Mouse (Mus musculus) midbrain, embryonic 12.5 days (tissue): Measurements from ENCODE around the gene Pitpnm2. TPM values are rescaled to one million over a fixed set of nuclear protein-coding genes. Genes with fewer than 3 reads are reported as not detected.
A peak's percentile ranks its signal among the peaks of the same experiment; 100 is the strongest.

Experiments
- ATAC-seq: fragments of 200-750 bp; cut with Nextera tagmentation; 2 replicates; pipeline ENCODE4 v1.8.0; 2017; ENCODE audit warnings: low read depth, moderate TSS enrichment, moderate library complexity; ENCODE audit not compliant: low FRiP score
- H3K27ac ChIP-seq: fragments of 300-500 bp; sonication (generic); replicated peaks from 2 replicates; pipeline ENCODE4 v1.5.1; 2016; ENCODE audit warnings: mild to moderate bottlenecking
- H3K27me3 ChIP-seq: fragments of 300-500 bp; sonication (generic); 2 replicates; pipeline ENCODE4 v1.6.1; 2016; ENCODE audit warnings: mild to moderate bottlenecking
- H3K36me3 ChIP-seq: fragments of 300-500 bp; sonication (generic); 2 replicates; pipeline ENCODE4 v1.6.1; 2016
- H3K4me1 ChIP-seq: fragments of 300-500 bp; sonication (generic); 2 replicates; pipeline ENCODE4 v1.6.1; 2016
- H3K4me2 ChIP-seq: fragments of 300-500 bp; sonication (generic); replicated peaks from 2 replicates; pipeline ENCODE4 v1.6.1; 2016; ENCODE audit warnings: mild to moderate bottlenecking, moderate library complexity
- H3K4me3 ChIP-seq: fragments of 300-500 bp; sonication (generic); 2 replicates; pipeline ENCODE4 v1.5.1; 2016; ENCODE audit warnings: mild to moderate bottlenecking
- H3K9ac ChIP-seq: fragments of 300-500 bp; sonication (generic); replicated peaks from 2 replicates; pipeline ENCODE4 v1.6.1; 2016; ENCODE audit warnings: mild to moderate bottlenecking, moderate library complexity
- H3K9me3 ChIP-seq: fragments of 300-500 bp; sonication (generic); 2 replicates; pipeline ENCODE4 v1.6.1; 2016; ENCODE audit warnings: mild to moderate bottlenecking
- WGBS: fragments of 180-500 bp; shearing (Covaris S2); methylation state at CpG from one replicate; pipeline ENCODE4 v1.1.7; 2016; 5-methylcytosine and 5-hydroxymethylcytosine counted together
- polyA plus RNA-seq: library from polyadenylated mRNA; unstranded; fragments of >200 nt; fragmentation: Nextera tagmentation; extraction: Ambion mirVana; gene quantifications from 2 replicates; pipeline ENCODE4 v1.2.1, GENCODE M21; 2016

Gene Pitpnm2
- polyA plus RNA-seq, 1 experiment from 2014 or later = 7.2 TPM

GRCm38 (mm10) chr5:124182642-124183041 is 66.9 kb downstream of the Pitpnm2 start:
- no peak overlapping the region for H3K9ac ChIP-seq
- WGBS = 82% methylated on average over 7 of the region's 7 CpGs
- H3K36me3 ChIP-seq = no peaks in the 10 kb centered on the region
- peaks cover 5% of the 10 kb centered on the region; the same call in 1 of the 2 replicates for H3K27me3 ChIP-seq
- H3K27ac ChIP-seq = no peak overlapping the region
- ATAC-seq = no peak
- no peak overlapping the region for H3K4me3 ChIP-seq
- no peaks in the 10 kb centered on the region for H3K9me3 ChIP-seq
- no peak overlapping the region for H3K4me2 ChIP-seq
- H3K4me1 ChIP-seq = peaks cover 47% of the 10 kb centered on the region

DNA sequence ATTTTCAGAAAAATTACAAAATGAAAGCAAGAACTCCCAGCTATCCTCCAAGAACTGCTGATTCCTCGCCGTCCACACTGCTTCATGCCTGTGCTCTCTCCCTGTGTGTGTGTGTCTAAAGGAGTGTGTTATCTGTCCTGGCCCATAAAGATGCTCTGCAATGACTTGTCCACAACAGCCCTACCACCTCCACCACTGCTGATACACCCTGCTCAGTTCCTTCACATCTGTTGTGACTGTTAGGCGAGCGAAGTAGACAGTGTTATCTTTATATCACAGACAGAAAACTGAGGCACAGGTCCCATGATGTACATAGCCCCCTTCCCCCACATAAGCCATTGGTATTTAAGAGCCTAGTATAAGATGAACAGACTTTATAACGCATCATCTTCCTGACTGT is 67.5 kb downstream of the Pitpnm2 start:
- Histone ChIP-seq H3K36me3 (no peaks in the 10 kb centered on the region), H3K9me3 (no peaks in the 10 kb centered on the region), H3K4me2 (no peak overlapping the region), H3K9ac (no peak overlapping the region), H3K27me3 (peaks cover 5% of the 10 kb centered on the region; the same call in 1 of the 2 replicates), H3K4me3 (no peak overlapping the region), H3K4me1 (peaks cover 45% of the 10 kb centered on the region), H3K27ac (no peak overlapping the region)
- ATAC-seq = no peak
- 93% methylated on average over 5 of the region's 5 CpGs for WGBS

DNA sequence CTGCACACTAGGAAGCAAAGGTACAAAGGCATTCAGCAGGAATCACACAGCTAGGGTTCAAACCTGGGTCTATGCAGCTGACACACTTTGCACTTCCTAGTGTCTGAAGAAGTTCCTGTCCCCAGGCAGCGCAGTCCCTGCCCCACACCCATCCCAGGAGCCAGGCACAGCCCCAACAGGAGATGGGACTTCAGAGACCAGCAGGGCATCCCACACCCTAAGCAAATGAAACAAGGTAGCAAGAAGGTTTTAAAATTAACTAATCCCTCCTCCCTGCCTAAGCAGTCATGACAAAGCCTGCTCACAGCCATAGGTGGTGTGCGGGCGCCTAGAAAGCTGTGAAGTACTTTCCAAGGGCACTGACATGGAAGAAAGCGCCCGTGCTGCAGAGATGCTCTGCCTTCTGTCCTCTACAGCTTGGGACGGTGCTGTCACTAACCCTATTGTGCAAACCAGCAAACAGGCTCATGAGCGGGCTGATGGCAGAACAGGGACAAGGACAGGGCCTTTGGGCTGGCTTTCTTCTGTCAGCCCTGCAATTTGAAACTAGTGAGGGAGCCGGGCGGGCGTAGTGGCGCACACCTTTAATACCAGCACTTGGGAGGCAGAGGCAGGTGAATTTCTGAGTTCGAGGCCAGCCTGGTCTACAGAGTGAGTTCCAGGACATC is 68.9 kb downstream of the Pitpnm2 start:
- no peak overlapping the region for H3K4me3 ChIP-seq
- WGBS = 73% methylated on average over 12 of the region's 12 CpGs
- no peaks in the 10 kb centered on the region for H3K36me3 ChIP-seq
- no peak overlapping the region for H3K4me2 ChIP-seq
- no peak for ATAC-seq
- no peaks in the 10 kb centered on the region for H3K27me3 ChIP-seq
- H3K9ac ChIP-seq = no peak overlapping the region
- H3K4me1 ChIP-seq = peaks cover 41% of the 10 kb centered on the region
- no peaks in the 10 kb centered on the region for H3K9me3 ChIP-seq
- H3K27ac ChIP-seq = no peak overlapping the region

DNA sequence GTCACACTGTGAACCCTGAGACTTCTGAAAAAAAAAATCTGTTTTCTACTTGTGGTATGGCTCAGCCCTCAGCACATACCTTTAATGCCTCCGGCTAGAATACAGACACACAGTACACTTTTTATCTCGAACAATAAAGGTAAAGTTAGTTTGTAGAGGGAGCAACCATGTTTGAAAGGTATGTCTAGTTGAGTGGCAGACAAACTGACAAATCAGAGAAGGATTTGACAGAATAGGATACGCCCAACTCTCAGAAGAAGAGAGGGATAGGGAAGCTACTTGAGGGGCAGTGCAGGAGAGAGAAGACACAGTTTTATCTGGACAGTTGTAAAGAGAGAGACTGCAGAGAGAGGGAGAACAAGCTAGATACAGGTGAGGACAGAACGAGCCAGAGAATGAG is 70.1 kb downstream of the Pitpnm2 start:
- no peak overlapping the region for H3K4me3 ChIP-seq
- H3K4me1 ChIP-seq = peaks cover 36% of the 10 kb centered on the region
- no peak for ATAC-seq
- no peak overlapping the region for H3K27ac ChIP-seq
- H3K9ac ChIP-seq = no peak overlapping the region
- no peaks in the 10 kb centered on the region for H3K36me3 ChIP-seq
- no peak overlapping the region for H3K4me2 ChIP-seq
- WGBS = 93% methylated on average over 4 of the region's 4 CpGs
- H3K27me3 ChIP-seq = 0 out of 2 replicates have a peak, but pooled peaks cover 4% of the 10 kb centered on the region
- H3K9me3 ChIP-seq = no peaks in the 10 kb centered on the region

DNA sequence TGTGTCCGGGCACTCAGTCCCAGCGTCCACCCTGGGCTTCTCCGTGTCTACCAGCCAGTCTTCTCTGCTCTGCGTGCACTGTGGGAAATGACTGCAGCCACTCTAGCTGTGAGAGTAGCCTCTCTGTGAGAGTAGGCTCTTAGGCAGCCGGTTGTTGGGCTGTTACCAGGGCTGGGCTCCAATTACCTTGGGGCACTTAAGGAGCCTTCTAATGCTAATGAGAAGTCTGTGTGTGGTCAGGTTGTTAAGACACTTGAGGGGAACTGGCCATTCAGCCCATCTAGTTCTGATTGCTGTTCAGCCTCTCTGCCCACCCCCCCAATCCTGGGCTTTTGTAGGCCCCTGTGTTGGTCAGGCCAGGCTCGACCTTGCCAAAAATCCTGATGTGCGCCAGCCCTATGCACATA is 72.8 kb downstream of the Pitpnm2 start:
- ATAC-seq = peak; percentile 74
- no peaks in the 10 kb centered on the region for H3K36me3 ChIP-seq
- peaks cover 36% of the 10 kb centered on the region for H3K4me1 ChIP-seq
- H3K27me3 ChIP-seq = 0 out of 2 replicates have a peak, but pooled peaks cover 4% of the 10 kb centered on the region
- WGBS = 6% methylated on average over 7 of the region's 7 CpGs
- no peak overlapping the region for H3K9ac ChIP-seq
- peak overlapping the region; percentile 12; the same call in 1 of the 2 replicates for H3K4me2 ChIP-seq
- H3K9me3 ChIP-seq = no peaks in the 10 kb centered on the region
- H3K4me3 ChIP-seq = no peak overlapping the region
- peak overlapping the region; percentile 60 for H3K27ac ChIP-seq

DNA sequence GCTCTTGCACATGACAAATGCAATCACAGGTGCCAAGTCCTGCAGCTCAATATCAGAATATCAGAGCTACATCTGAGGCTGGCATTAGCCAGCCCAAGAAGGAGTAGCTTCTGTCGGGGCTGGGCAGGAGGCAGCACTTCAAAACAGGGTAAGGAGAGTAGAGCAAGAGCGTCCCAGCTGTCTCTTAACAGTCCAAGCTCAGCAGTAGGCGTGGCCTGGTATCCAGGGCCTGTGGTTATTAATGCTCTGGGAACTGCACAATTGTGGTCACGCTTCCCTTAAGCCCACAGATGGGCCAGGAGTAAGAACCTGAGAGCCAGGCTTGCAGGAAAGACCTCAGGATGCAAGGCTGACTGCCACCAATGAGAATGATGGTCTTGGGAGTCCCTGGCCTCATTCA is 74.4 kb downstream of the Pitpnm2 start:
- no peak overlapping the region for H3K4me2 ChIP-seq
- H3K27me3 ChIP-seq = peaks cover 9% of the 10 kb centered on the region; the same call in 1 of the 2 replicates
- no peaks in the 10 kb centered on the region for H3K9me3 ChIP-seq
- H3K9ac ChIP-seq = no peak overlapping the region
- 37% methylated on average over 4 of the region's 4 CpGs for WGBS
- ATAC-seq = peak; percentile 53; the same call in 1 of the 2 replicates
- no peak overlapping the region for H3K4me3 ChIP-seq
- peaks cover 36% of the 10 kb centered on the region for H3K4me1 ChIP-seq
- H3K36me3 ChIP-seq = no peaks in the 10 kb centered on the region
- H3K27ac ChIP-seq = peak overlapping the region; percentile 39

GRCm38 (mm10) chr5:124173012-124173985 is 76.3 kb downstream of the Pitpnm2 start:
- no peak overlapping the region for H3K4me2 ChIP-seq
- H3K9ac ChIP-seq = no peak overlapping the region
- H3K27me3 ChIP-seq = peaks cover 9% of the 10 kb centered on the region
- H3K9me3 ChIP-seq = no peaks in the 10 kb centered on the region
- H3K36me3 ChIP-seq = no peaks in the 10 kb centered on the region
- peaks cover 37% of the 10 kb centered on the region for H3K4me1 ChIP-seq
- 71% methylated on average over 15 of the region's 15 CpGs for WGBS
- H3K27ac ChIP-seq = no peak overlapping the region
- H3K4me3 ChIP-seq = no peak overlapping the region
- ATAC-seq = no peak

- H3K9me3 ChIP-seq = no peaks in the 10 kb centered on the region
- no peak for ATAC-seq
- H3K9ac ChIP-seq = no peak overlapping the region
- H3K27me3 ChIP-seq = peaks cover 9% of the 10 kb centered on the region
- WGBS = 84% methylated on average over 4 of the region's 4 CpGs
- H3K4me2 ChIP-seq = no peak overlapping the region
- H3K36me3 ChIP-seq = no peaks in the 10 kb centered on the region
- H3K4me3 ChIP-seq = no peak overlapping the region
- no peak overlapping the region for H3K27ac ChIP-seq
- peaks cover 43% of the 10 kb centered on the region for H3K4me1 ChIP-seq
Observed at GRCm38 (mm10) chr5:124172246-124172645, 77.3 kb downstream of the Pitpnm2 start.

DNA sequence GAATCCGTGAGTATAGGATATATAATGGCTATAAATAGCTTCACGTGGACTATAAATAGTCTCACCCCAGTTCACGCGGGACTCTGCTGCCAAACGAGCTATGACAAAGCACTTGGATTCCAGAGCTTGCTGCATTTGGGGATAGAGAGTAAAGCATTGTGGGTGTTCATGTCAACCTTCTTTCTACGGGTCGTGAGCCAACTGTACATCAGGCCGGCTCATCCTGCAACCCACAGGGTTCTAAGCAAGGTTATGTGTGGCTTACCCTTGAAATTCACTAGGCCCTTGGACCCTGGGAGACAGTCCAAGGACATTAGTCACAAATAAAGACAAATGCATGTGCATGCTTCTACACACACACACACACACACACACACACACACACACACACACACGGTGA is 77.8 kb downstream of the Pitpnm2 start:
- H3K4me3 ChIP-seq = no peak overlapping the region
- H3K9ac ChIP-seq = no peak overlapping the region
- peaks cover 42% of the 10 kb centered on the region for H3K4me1 ChIP-seq
- peaks cover 9% of the 10 kb centered on the region for H3K27me3 ChIP-seq
- no peaks in the 10 kb centered on the region for H3K9me3 ChIP-seq
- H3K27ac ChIP-seq = no peak overlapping the region
- H3K4me2 ChIP-seq = no peak overlapping the region
- WGBS = 86% methylated on average over 9 of the region's 9 CpGs
- H3K36me3 ChIP-seq = no peaks in the 10 kb centered on the region
- no peak for ATAC-seq

DNA sequence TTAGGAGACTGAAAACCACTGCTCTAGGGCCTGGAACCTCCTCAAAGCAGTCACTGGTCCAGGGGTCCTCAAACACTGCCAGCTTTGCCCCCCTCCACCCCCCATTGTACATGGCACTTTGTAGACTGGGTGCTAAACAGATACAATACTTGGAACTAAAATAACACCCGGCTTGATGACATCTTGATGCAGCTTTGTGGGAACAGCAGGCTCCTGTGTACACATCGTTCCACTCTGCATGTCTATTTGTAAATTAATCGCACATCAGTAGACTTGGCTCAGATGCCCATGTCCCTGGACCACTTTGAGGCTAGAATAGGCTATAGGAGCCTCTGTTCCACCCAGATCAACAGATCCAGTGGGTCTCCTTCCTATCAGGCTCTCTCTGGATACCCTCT is 80.3 kb downstream of the Pitpnm2 start:
- H3K27ac ChIP-seq = no peak overlapping the region

DNA sequence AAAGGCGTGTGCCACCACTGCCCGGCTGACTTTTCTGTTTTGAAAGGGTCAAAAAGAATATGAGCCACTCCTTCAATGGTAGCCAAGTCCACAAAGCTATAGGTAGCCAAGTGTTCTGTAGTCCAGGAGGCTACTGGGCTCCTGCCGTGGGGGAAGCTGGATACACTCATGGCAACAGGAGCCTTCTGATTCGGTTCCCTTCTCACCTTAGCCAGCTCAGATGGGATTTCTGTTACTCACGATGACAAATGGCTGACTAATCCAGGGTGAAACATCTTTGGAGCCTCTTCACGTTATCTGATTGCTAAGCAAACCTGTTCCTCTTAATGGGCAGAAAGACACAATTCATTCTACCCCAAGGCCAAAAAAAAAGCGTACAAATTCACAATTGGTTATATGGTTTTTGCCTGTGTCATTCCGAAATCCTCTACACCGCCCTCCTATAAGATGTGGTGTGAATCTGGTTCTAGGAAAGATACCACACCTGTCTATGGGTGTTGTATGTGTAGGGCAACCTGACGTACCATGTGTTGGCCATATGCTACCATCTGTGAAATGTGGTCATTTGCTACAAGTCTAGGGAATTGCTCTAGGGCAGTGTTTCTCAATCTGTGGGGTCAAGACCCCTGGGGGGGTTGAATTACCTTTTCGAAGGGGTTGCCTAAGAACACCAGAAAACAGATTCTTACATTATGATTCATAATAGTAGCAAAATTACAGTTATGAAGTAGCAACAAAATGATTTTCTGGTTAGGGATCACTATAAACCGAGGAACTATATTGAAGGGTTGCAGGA is 80.9 kb downstream of the Pitpnm2 start:
- no peak overlapping the region for H3K27ac ChIP-seq
- no peaks in the 10 kb centered on the region for H3K9me3 ChIP-seq
- peaks cover 54% of the 10 kb centered on the region for H3K4me1 ChIP-seq
- H3K4me2 ChIP-seq = no peak overlapping the region
- H3K36me3 ChIP-seq = no peaks in the 10 kb centered on the region
- H3K9ac ChIP-seq = no peak overlapping the region
- H3K4me3 ChIP-seq = no peak overlapping the region
- no peak for ATAC-seq
- WGBS = 92% methylated on average over 12 of the region's 12 CpGs
- H3K27me3 ChIP-seq = peaks cover 4% of the 10 kb centered on the region

More for the DNA sequence above, 80.3 kb downstream of the Pitpnm2 start:
- no peak overlapping the region for H3K4me3 ChIP-seq
- 80% methylated on average over 3 of the region's 3 CpGs for WGBS
- ATAC-seq = no peak
- peaks cover 4% of the 10 kb centered on the region for H3K27me3 ChIP-seq
- no peaks in the 10 kb centered on the region for H3K9me3 ChIP-seq
- no peaks in the 10 kb centered on the region for H3K36me3 ChIP-seq
- peaks cover 53% of the 10 kb centered on the region for H3K4me1 ChIP-seq
- H3K4me2 ChIP-seq = no peak overlapping the region
- H3K9ac ChIP-seq = no peak overlapping the region
